Mouse (Mus musculus): ENCODE measurements around the gene Tmem144. TPM values are rescaled to one million over a fixed set of nuclear protein-coding genes. Genes with fewer than 3 reads are reported as not detected.
"Not testable (repeated sequence)": the region's sequence is repeated elsewhere in the genome, so short reads cannot be mapped to it uniquely, and the experiment has no call there.

Gene Tmem144
- polyA plus RNA-seq, 1 experiment from 2014 or later: 5.1 TPM

DNA sequence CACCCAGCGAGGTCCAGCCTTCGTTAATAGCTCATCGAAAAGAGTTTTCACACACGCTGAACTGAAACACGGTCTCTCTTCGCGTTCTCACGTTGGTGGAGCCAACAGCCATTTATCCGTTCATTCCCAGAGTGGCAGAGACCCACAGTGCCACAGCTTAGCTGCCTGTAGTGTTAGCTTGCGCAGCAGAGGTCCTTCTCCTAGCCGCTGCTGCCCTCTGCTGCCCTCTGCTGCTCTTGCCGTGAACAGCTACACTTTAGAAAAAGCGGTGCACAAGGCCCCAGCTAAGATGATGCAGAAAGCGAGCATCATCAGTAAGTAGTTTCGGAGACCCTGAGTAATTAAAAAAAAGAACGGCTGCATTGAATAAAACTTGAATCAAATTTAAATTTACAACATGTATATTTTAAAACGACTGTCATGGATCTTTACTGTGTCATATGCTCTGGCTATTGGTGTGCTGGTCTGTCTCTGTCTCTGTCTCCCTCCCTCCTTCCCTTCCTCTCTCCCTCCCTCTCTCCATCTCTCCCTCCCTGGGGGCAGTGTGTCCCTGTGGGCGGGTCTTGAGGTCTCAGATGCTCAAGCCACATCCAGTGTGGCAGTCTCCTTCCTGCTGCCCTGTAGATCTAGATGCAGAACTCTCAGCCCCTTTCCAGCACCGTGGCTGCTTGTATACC is 38.6 kb downstream of the Tmem144 start:
- WGBS: 30% methylated on average over 19 of the region's 19 CpGs
- ATAC-seq (replicated peaks; ENCODE audit: insufficient number of reproducible peaks, low FRiP score, low TSS enrichment, low read depth) (peak; percentile 78; the same call in 1 of the 2 replicates), DNase-seq (ENCODE audit: low spot score) (peak; percentile 73)
- Histone ChIP-seq H3K9me3 (replicated peaks; ENCODE audit: control insufficient read depth, low read length) (no peaks in the 10 kb centered on the region), H3K4me1 (ENCODE audit: control insufficient read depth, insufficient read depth, low read length) (no peaks in the 10 kb centered on the region), H3K27ac (replicated peaks; ENCODE audit: low read depth, low read length) (no peak overlapping the region), H3K9ac (replicated peaks; ENCODE audit: low read length) (no peak overlapping the region), H3K36me3 (replicated peaks; ENCODE audit: control insufficient read depth, insufficient read depth, low read depth, low read length) (no peaks in the 10 kb centered on the region), H3K27me3 (ENCODE audit: control insufficient read depth, insufficient read depth, low read length) (no peaks in the 10 kb centered on the region), H3K4me2 (ENCODE audit: low read depth, low read length) (no peak overlapping the region), H3K4me3 (ENCODE audit: low read depth, low read length) (no peak overlapping the region)

DNA sequence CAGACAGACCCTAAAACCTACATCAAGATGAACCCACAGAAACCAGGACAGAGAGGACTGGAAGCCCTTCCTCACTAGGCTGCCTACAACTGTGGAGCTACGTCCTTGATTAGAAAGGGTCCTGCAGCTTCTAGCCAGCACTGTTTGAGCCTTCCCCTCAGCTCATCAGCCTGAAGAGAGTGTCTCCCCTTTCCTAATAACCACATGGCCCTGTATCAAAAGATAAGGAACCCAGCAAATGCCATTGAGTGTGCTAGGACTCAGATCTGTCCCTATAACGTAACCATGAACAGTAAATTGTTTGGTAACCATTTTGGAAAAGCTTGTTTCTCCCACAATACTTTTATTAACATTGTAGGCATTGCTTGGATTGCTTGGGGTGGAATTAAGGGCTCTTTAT is 40.5 kb downstream of the Tmem144 start:
- H3K4me2 ChIP-seq (ENCODE audit: low read depth, low read length): no peak overlapping the region
- no peaks in the 10 kb centered on the region for H3K9me3 ChIP-seq (replicated peaks; ENCODE audit: control insufficient read depth, low read length)
- no peaks in the 10 kb centered on the region for H3K27me3 ChIP-seq (ENCODE audit: control insufficient read depth, insufficient read depth, low read length)
- 74% methylated on average over 2 of the region's 2 CpGs for WGBS
- no peaks in the 10 kb centered on the region for H3K4me1 ChIP-seq (ENCODE audit: control insufficient read depth, insufficient read depth, low read length)
- DNase-seq (ENCODE audit: low spot score) (no peak), ATAC-seq (replicated peaks; ENCODE audit: insufficient number of reproducible peaks, low FRiP score, low TSS enrichment, low read depth) (no peak)
- no peak overlapping the region for H3K9ac ChIP-seq (replicated peaks; ENCODE audit: low read length)
- H3K4me3 ChIP-seq (ENCODE audit: low read depth, low read length): no peak overlapping the region
- H3K27ac ChIP-seq (replicated peaks; ENCODE audit: low read depth, low read length): no peak overlapping the region
- H3K36me3 ChIP-seq (replicated peaks; ENCODE audit: control insufficient read depth, insufficient read depth, low read depth, low read length): no peaks in the 10 kb centered on the region

DNA sequence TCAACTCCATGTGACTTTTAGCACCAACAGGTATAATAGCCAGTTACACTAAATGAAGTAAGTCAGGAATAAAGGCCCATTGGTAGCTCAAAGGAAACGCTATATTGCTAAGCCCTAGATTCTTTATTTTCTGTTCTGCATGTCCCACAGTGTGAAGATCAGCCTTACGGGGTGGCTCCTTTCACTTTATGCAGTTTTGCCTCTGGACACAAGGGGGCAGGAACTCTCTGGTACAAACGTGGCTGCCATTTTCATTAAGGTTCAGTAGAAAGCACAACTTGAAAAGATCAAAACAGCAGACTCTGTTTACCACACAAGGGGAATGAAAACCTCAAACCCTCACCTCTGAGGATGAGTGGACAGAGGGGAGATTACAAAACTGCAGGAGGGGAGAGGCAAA is 40.9 kb downstream of the Tmem144 start:
- Histone ChIP-seq H3K36me3 (replicated peaks; ENCODE audit: control insufficient read depth, insufficient read depth, low read depth, low read length) (no peaks in the 10 kb centered on the region), H3K4me1 (ENCODE audit: control insufficient read depth, insufficient read depth, low read length) (no peaks in the 10 kb centered on the region), H3K27ac (replicated peaks; ENCODE audit: low read depth, low read length) (no peak overlapping the region), H3K4me2 (ENCODE audit: low read depth, low read length) (no peak overlapping the region), H3K9ac (replicated peaks; ENCODE audit: low read length) (no peak overlapping the region), H3K27me3 (ENCODE audit: control insufficient read depth, insufficient read depth, low read length) (no peaks in the 10 kb centered on the region), H3K4me3 (ENCODE audit: low read depth, low read length) (no peak overlapping the region), H3K9me3 (replicated peaks; ENCODE audit: control insufficient read depth, low read length) (no peaks in the 10 kb centered on the region)
- DNase-seq (ENCODE audit: low spot score): peak; percentile 19
- ATAC-seq (replicated peaks; ENCODE audit: insufficient number of reproducible peaks, low FRiP score, low TSS enrichment, low read depth): no peak
- WGBS: 49% methylated on average over 3 of the region's 3 CpGs

DNA sequence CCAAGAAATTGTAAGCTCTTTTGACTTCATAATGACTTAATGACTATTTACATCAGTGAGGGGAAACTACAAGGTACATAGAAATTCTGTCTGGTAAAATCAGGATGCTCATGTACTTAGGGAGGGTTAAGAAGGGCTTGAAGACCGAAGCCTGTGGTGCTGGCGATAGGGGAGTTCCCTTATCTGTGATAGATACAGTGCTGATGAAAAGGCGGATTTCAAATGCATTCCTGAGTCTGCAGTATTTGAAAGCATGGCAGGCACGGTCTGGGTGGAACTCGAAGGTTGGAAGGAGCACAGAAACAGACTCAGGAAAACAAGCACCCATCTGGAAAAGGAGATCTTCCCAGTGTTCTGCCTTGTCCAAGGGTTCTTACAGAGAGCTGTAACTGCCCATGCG is 42.0 kb downstream of the Tmem144 start:
- Histone ChIP-seq H3K9ac (replicated peaks; ENCODE audit: low read length) (no peak overlapping the region), H3K9me3 (replicated peaks; ENCODE audit: control insufficient read depth, low read length) (no peaks in the 10 kb centered on the region), H3K27me3 (ENCODE audit: control insufficient read depth, insufficient read depth, low read length) (no peaks in the 10 kb centered on the region), H3K4me1 (ENCODE audit: control insufficient read depth, insufficient read depth, low read length) (no peaks in the 10 kb centered on the region), H3K36me3 (replicated peaks; ENCODE audit: control insufficient read depth, insufficient read depth, low read depth, low read length) (no peaks in the 10 kb centered on the region), H3K27ac (replicated peaks; ENCODE audit: low read depth, low read length) (no peak overlapping the region), H3K4me3 (ENCODE audit: low read depth, low read length) (no peak overlapping the region), H3K4me2 (ENCODE audit: low read depth, low read length) (no peak overlapping the region)
- 82% methylated on average over 6 of the region's 6 CpGs for WGBS
- ATAC-seq (replicated peaks; ENCODE audit: insufficient number of reproducible peaks, low FRiP score, low TSS enrichment, low read depth) (no peak), DNase-seq (ENCODE audit: low spot score) (no peak)

GRCm38 (mm10) chr3:79809180-79809567 is 43.4 kb downstream of the Tmem144 start:
- Histone ChIP-seq H3K27ac (replicated peaks; ENCODE audit: low read depth, low read length) (no peak overlapping the region), H3K9ac (replicated peaks; ENCODE audit: low read length) (no peak overlapping the region), H3K36me3 (replicated peaks; ENCODE audit: control insufficient read depth, insufficient read depth, low read depth, low read length) (no peaks in the 10 kb centered on the region), H3K4me1 (ENCODE audit: control insufficient read depth, insufficient read depth, low read length) (no peaks in the 10 kb centered on the region), H3K4me3 (ENCODE audit: low read depth, low read length) (no peak overlapping the region), H3K4me2 (ENCODE audit: low read depth, low read length) (no peak overlapping the region), H3K27me3 (ENCODE audit: control insufficient read depth, insufficient read depth, low read length) (no peaks in the 10 kb centered on the region), H3K9me3 (replicated peaks; ENCODE audit: control insufficient read depth, low read length) (no peaks in the 10 kb centered on the region)
- 13% methylated on average over 4 of the region's 4 CpGs for WGBS
- ATAC-seq (replicated peaks; ENCODE audit: insufficient number of reproducible peaks, low FRiP score, low TSS enrichment, low read depth) (0 out of 2 replicates have a peak, but pooled peaks have one; percentile 72), DNase-seq (ENCODE audit: low spot score) (peak; percentile 89)

GRCm38 (mm10) chr3:79808530-79809179 is 43.9 kb downstream of the Tmem144 start:
- Histone ChIP-seq H3K9me3 (replicated peaks; ENCODE audit: control insufficient read depth, low read length) (no peaks in the 10 kb centered on the region), H3K4me3 (ENCODE audit: low read depth, low read length) (no peak overlapping the region), H3K27me3 (ENCODE audit: control insufficient read depth, insufficient read depth, low read length) (no peaks in the 10 kb centered on the region), H3K27ac (replicated peaks; ENCODE audit: low read depth, low read length) (no peak overlapping the region), H3K36me3 (replicated peaks; ENCODE audit: control insufficient read depth, insufficient read depth, low read depth, low read length) (no peaks in the 10 kb centered on the region), H3K4me2 (ENCODE audit: low read depth, low read length) (no peak overlapping the region), H3K4me1 (ENCODE audit: control insufficient read depth, insufficient read depth, low read length) (no peaks in the 10 kb centered on the region), H3K9ac (replicated peaks; ENCODE audit: low read length) (no peak overlapping the region)
- no peak for ATAC-seq (replicated peaks; ENCODE audit: insufficient number of reproducible peaks, low FRiP score, low TSS enrichment, low read depth)
- no peak for DNase-seq (ENCODE audit: low spot score)
- 75% methylated on average over 9 of the region's 9 CpGs for WGBS

DNA sequence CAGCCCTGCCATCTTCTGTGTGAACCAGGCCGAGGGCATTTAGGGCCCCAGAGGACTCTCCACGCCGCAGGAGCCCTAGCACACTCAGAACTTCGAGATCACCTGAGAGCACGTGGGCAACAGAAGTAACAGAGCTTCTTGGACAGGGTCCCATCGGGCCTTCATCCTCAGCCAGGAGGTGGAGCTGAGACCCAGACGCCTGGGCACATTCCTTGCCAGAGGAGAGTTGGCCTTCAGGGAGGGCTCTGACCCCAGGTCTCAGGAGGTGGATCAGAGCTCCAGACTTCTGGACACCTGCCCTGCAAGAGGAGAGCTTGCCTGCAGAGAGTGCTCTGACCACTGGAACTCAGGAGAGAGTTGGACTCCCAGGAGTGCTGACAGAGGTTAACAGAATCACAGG is 51.8 kb downstream of the Tmem144 start:
- not testable (repeated sequence) for H3K4me3 ChIP-seq (ENCODE audit: low read depth, low read length); H3K27ac ChIP-seq (replicated peaks; ENCODE audit: low read depth, low read length); H3K4me2 ChIP-seq (ENCODE audit: low read depth, low read length); H3K9me3 ChIP-seq (replicated peaks; ENCODE audit: control insufficient read depth, low read length); H3K36me3 ChIP-seq (replicated peaks; ENCODE audit: control insufficient read depth, insufficient read depth, low read depth, low read length); H3K4me1 ChIP-seq (ENCODE audit: control insufficient read depth, insufficient read depth, low read length); ATAC-seq (replicated peaks; ENCODE audit: insufficient number of reproducible peaks, low FRiP score, low TSS enrichment, low read depth); H3K9ac ChIP-seq (replicated peaks; ENCODE audit: low read length); DNase-seq (ENCODE audit: low spot score); H3K27me3 ChIP-seq (ENCODE audit: control insufficient read depth, insufficient read depth, low read length)
- WGBS: 83% methylated on average over 7 of the region's 7 CpGs

DNA sequence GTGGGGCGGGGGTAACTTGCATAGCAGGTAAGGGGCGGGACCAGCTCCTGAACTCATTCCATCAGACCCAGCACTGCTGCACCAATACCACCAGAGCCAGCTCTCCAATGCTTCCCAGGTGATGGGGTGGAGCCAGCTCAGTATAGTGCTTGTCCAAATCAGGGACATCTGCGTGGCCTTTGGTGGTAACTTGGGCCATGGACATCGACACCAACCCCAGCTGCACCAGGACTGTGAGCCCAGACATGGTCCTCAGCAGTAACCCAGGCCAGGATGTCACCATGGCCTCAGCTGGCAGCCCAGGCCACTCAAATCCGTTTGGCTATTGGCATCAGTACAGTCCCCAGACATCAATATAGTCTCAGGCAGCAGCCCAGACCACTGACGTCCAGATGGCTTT is 60.3 kb downstream of the Tmem144 start:
- DNase-seq (ENCODE audit: low spot score): no peak
- no peaks in the 10 kb centered on the region for H3K36me3 ChIP-seq (replicated peaks; ENCODE audit: control insufficient read depth, insufficient read depth, low read depth, low read length)
- 90% methylated on average over 6 of the region's 6 CpGs for WGBS
- H3K27ac ChIP-seq (replicated peaks; ENCODE audit: low read depth, low read length): no peak overlapping the region
- H3K27me3 ChIP-seq (ENCODE audit: control insufficient read depth, insufficient read depth, low read length): no peaks in the 10 kb centered on the region
- no peak for ATAC-seq (replicated peaks; ENCODE audit: insufficient number of reproducible peaks, low FRiP score, low TSS enrichment, low read depth)
- H3K4me2 ChIP-seq (ENCODE audit: low read depth, low read length): no peak overlapping the region
- no peaks in the 10 kb centered on the region for H3K9me3 ChIP-seq (replicated peaks; ENCODE audit: control insufficient read depth, low read length)
- H3K4me1 ChIP-seq (ENCODE audit: control insufficient read depth, insufficient read depth, low read length): no peaks in the 10 kb centered on the region
- no peak overlapping the region for H3K4me3 ChIP-seq (ENCODE audit: low read depth, low read length)
- no peak overlapping the region for H3K9ac ChIP-seq (replicated peaks; ENCODE audit: low read length)
